Mouse (Mus musculus): ENCODE measurements around the gene Pax1.

- no peak for TF ChIP-seq CTCF (IDR thresholded peaks at IDR 0.05; ENCODE audit: low read depth)
- TF ChIP-seq EP300 (IDR thresholded peaks at IDR 0.05; ENCODE audit: low read depth): no peak
Measured at GRCm38 (mm10) chr2:147332731-147333130, 29.0 kb upstream of the Pax1 start.

Data from liver, postnatal 0 days (tissue).